Mouse (Mus musculus) heart, embryonic 11.5 days (tissue): ENCODE data around the gene Vps26a. TPM values are rescaled to one million over a fixed set of nuclear protein-coding genes. Genes with fewer than 3 reads are reported as not detected.

Experiments
- ATAC-seq: fragments of 200-750 bp; cut with Nextera tagmentation; replicated peaks from 2 replicates; pipeline ENCODE4 v1.8.0; 2017; ENCODE audit warnings: moderate library complexity; ENCODE audit not compliant: insufficient number of reproducible peaks, low FRiP score, low TSS enrichment
- H3K27ac ChIP-seq: fragments of 300-500 bp; sonication (generic); 2 replicates; pipeline ENCODE4 v1.5.1; 2014; ENCODE audit warnings: mild to moderate bottlenecking, low read depth, low read length
- H3K27me3 ChIP-seq: fragments of 300-500 bp; sonication (generic); 2 replicates; pipeline ENCODE4 v1.6.1; 2014; ENCODE audit warnings: mild to moderate bottlenecking, low read length, mixed read lengths; ENCODE audit not compliant: control insufficient read depth, insufficient read depth
- H3K36me3 ChIP-seq: fragments of 300-500 bp; sonication (generic); 2 replicates; pipeline ENCODE4 v1.6.1; 2014; ENCODE audit warnings: mild to moderate bottlenecking, low read length, moderate library complexity, mixed read lengths; ENCODE audit not compliant: control insufficient read depth, insufficient read depth
- H3K4me1 ChIP-seq: fragments of 300-500 bp; sonication (generic); 2 replicates; pipeline ENCODE4 v1.6.1; 2014; ENCODE audit warnings: low read length; ENCODE audit not compliant: control insufficient read depth, insufficient read depth
- H3K4me2 ChIP-seq: fragments of 300-500 bp; sonication (generic); 2 replicates; pipeline ENCODE4 v1.6.1; 2014; ENCODE audit warnings: mild to moderate bottlenecking, moderate library complexity
- H3K4me3 ChIP-seq: fragments of 300-500 bp; sonication (generic); 2 replicates; pipeline ENCODE4 v1.5.1; 2014; ENCODE audit warnings: low read depth, low read length
- H3K9ac ChIP-seq: fragments of 300-500 bp; sonication (generic); 2 replicates; pipeline ENCODE4 v1.6.1; 2014; ENCODE audit warnings: mild to moderate bottlenecking, low read depth, low read length, moderate library complexity
- H3K9me3 ChIP-seq: fragments of 300-500 bp; sonication (generic); replicated peaks from 2 replicates; pipeline ENCODE4 v1.6.1; 2016; ENCODE audit warnings: low read length; ENCODE audit not compliant: control insufficient read depth
- WGBS: fragments of 180-500 bp; shearing (Covaris S2); extraction: QIAGEN DNeasy Blood & Tissue Kit; methylation state at CpG from one replicate; pipeline ENCODE4 v1.1.7; 2014; ENCODE audit not compliant: insufficient replicate concordance; 5-methylcytosine and 5-hydroxymethylcytosine counted together
- polyA plus RNA-seq: library from polyadenylated mRNA; unstranded; fragments of >200 nt; fragmentation: Nextera tagmentation; extraction: Ambion mirVana; gene quantifications from 2 replicates; pipeline ENCODE4 v1.2.1, GENCODE M21; 2014

Gene Vps26a
- 72.8 and 84.5 TPM in 2 replicates for polyA plus RNA-seq

DNA sequence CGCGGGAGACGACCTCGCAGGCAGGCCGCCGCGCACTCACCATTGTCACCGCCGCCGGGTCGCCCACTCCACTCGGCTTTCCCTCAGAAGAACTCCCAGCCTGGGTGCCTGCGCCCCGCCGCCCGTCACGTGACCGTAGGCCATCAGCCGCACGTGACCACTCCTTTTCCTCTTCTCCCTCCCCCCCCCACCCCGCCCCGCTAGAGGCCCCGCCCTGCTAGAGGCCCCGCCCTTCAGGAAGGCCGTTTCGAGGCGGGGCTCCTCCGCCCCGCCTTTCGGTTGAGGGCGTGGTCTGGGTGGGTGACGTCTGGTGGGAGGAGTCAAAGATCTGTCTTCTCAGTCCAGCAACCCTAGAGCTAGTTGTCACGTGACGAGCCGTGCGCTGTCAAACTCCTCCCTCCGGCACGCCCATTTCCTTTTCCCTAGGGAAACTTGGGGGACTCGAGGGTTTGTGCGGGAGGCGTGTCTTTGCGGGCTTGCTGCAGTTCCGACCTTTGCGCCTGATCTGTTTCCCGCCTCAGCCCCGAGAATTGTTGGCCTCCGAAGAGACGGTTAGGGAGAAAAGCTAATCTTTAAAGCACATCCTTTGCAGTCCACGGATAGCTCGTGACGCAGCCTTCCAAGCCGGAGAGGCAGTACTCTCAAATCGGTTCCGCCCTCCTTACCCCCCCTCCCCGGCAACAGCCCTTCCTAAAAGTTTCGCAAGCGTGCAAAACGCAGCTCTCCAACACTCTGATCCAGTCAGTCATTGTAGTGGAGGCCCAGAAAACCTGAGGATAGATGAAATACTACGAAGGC is at the start of gene Vps26a:
Gene Vps26a (minus strand): TSS at position 188 of the 798 bp plus-strand sequence.
- H3K27me3 ChIP-seq = no peaks in the 10 kb centered on the region
- peak within 1 kb of the TSS; percentile 91 for H3K9ac ChIP-seq
- no peaks in the 10 kb centered on the region for H3K9me3 ChIP-seq
- peak within 1 kb of the TSS; percentile 92 for H3K4me3 ChIP-seq
- no peaks in the 10 kb centered on the region for H3K36me3 ChIP-seq
- 0 out of 2 replicates have a peak, but pooled peaks cover 6% of the 10 kb centered on the region for H3K4me1 ChIP-seq
- peak; percentile 88 for ATAC-seq
- H3K27ac ChIP-seq = peak within 1 kb of the TSS; percentile 79
- H3K4me2 ChIP-seq = peak within 1 kb of the TSS; percentile 79
- under 1% methylated on average over 50 of the region's 59 CpGs for WGBS

DNA sequence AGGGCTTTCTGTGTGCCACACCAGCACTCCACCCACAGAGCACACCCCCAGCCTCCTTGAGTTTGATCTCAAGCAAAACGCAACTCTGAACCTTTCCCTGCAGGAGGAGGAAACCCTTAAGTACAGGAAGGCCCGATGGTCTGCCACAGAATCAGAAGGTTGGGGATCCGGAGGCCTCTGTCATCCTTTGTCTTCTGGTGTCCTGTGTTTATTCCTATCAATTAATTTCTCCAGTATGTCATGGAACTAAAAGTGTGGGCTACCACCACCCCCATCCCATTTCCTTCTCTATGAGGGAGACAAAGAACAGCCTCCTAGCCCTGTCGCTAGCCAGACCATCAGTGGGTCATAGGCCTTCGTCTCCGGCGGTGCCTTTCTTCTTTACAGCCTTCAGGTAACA is 47.9 kb upstream of the Vps26a start:
- H3K27me3 ChIP-seq = peaks cover 2% of the 10 kb centered on the region; the same call in 1 of the 2 replicates
- 75% methylated on average over 7 of the region's 7 CpGs for WGBS
- no peaks in the 10 kb centered on the region for H3K4me1 ChIP-seq
- no peak overlapping the region for H3K4me3 ChIP-seq
- H3K27ac ChIP-seq = no peak overlapping the region
- no peak for ATAC-seq
- H3K4me2 ChIP-seq = no peak overlapping the region
- no peaks in the 10 kb centered on the region for H3K36me3 ChIP-seq
- H3K9me3 ChIP-seq = no peaks in the 10 kb centered on the region
- H3K9ac ChIP-seq = no peak overlapping the region

- 43% methylated on average over 2 of the region's 2 CpGs for WGBS
Measured at GRCm38 (mm10) chr10:62532832-62533231, 46.2 kb upstream of the Vps26a start.

DNA sequence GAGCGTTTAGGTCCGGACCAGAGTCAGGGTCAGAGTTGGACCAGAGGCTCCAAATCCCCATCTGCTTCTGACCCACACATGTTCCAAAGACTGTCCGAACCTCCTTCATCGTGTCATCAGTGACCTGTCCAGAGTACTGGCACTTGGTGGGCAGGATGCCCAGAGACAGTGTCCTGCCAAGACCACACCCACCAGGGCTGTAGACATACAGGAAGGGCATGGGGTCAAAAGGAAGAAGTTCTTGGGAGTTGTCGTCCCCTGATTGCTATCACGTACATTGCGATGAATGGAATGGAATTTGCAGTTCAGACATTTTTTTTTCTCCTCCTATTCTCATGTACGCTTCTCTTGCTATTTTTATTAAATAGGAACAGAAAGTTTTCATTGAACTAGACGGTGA is 43.6 kb upstream of the Vps26a start:
- ATAC-seq = no peak
- no peak overlapping the region for H3K4me3 ChIP-seq
- no peak overlapping the region for H3K27ac ChIP-seq
- 0 out of 2 replicates have a peak, but pooled peaks cover 2% of the 10 kb centered on the region for H3K27me3 ChIP-seq
- H3K9ac ChIP-seq = no peak overlapping the region
- H3K36me3 ChIP-seq = no peaks in the 10 kb centered on the region
- H3K9me3 ChIP-seq = no peaks in the 10 kb centered on the region
- H3K4me2 ChIP-seq = no peak overlapping the region
- H3K4me1 ChIP-seq = no peaks in the 10 kb centered on the region
- WGBS = 71% methylated on average over 9 of the region's 9 CpGs

More at GRCm38 (mm10) chr10:62532832-62533231, 46.2 kb upstream of the Vps26a start:
- H3K36me3 ChIP-seq = no peaks in the 10 kb centered on the region
- H3K4me2 ChIP-seq = no peak overlapping the region
- no peak overlapping the region for H3K9ac ChIP-seq
- no peaks in the 10 kb centered on the region for H3K4me1 ChIP-seq
- no peak for ATAC-seq
- H3K9me3 ChIP-seq = no peaks in the 10 kb centered on the region
- H3K4me3 ChIP-seq = no peak overlapping the region
- no peak overlapping the region for H3K27ac ChIP-seq
- H3K27me3 ChIP-seq = peaks cover 2% of the 10 kb centered on the region; the same call in 1 of the 2 replicates

- no peak for ATAC-seq
- H3K9ac ChIP-seq = no peak within 1 kb of the TSS
Measured at GRCm38 (mm10) chr10:62527351-62527750, 40.7 kb upstream of the Vps26a start, which contains the start of gene Srgn. Gene Srgn (minus strand): TSS chr10:62527451.

GRCm38 (mm10) chr10:62522346-62522950 is 35.8 kb upstream of the Vps26a start:
- WGBS = 69% methylated on average over 7 of the region's 7 CpGs
- Histone ChIP-seq H3K27ac (no peak overlapping the region), H3K4me3 (no peak overlapping the region), H3K36me3 (no peaks in the 10 kb centered on the region), H3K27me3 (0 out of 2 replicates have a peak, but pooled peaks cover 2% of the 10 kb centered on the region), H3K9ac (no peak overlapping the region), H3K9me3 (no peaks in the 10 kb centered on the region), H3K4me1 (0 out of 2 replicates have a peak, but pooled peaks cover 2% of the 10 kb centered on the region), H3K4me2 (no peak overlapping the region)
- ATAC-seq = no peak

More at GRCm38 (mm10) chr10:62527351-62527750, 40.7 kb upstream of the Vps26a start, which contains the start of gene Srgn:
- no peak within 1 kb of the TSS for H3K27ac ChIP-seq
- no peaks in the 10 kb centered on the region for H3K9me3 ChIP-seq
- no peaks in the 10 kb centered on the region for H3K36me3 ChIP-seq
- 0 out of 2 replicates have a peak, but pooled peaks cover 2% of the 10 kb centered on the region for H3K27me3 ChIP-seq
- no peaks in the 10 kb centered on the region for H3K4me1 ChIP-seq
- no peak within 1 kb of the TSS for H3K4me3 ChIP-seq
- 84% methylated on average over 14 of the region's 14 CpGs for WGBS
- H3K4me2 ChIP-seq = no peak within 1 kb of the TSS

GRCm38 (mm10) chr10:62521763-62522162 is 35.2 kb upstream of the Vps26a start:
- Histone ChIP-seq H3K36me3 (no peaks in the 10 kb centered on the region), H3K4me1 (0 out of 2 replicates have a peak, but pooled peaks cover 2% of the 10 kb centered on the region), H3K27ac (no peak overlapping the region), H3K27me3 (no peaks in the 10 kb centered on the region), H3K9ac (no peak overlapping the region), H3K4me3 (no peak overlapping the region), H3K9me3 (no peaks in the 10 kb centered on the region), H3K4me2 (no peak overlapping the region)
- 24% methylated on average over 4 of the region's 4 CpGs for WGBS
- ATAC-seq = no peak

- no peak overlapping the region for H3K4me3 ChIP-seq
- no peak overlapping the region for H3K4me2 ChIP-seq
- no peaks in the 10 kb centered on the region for H3K36me3 ChIP-seq
- H3K9me3 ChIP-seq = no peaks in the 10 kb centered on the region
- no peak overlapping the region for H3K9ac ChIP-seq
- 55% methylated on average over 2 of the region's 2 CpGs for WGBS
- no peaks in the 10 kb centered on the region for H3K27me3 ChIP-seq
- no peak overlapping the region for H3K27ac ChIP-seq
- no peak for ATAC-seq
- H3K4me1 ChIP-seq = 0 out of 2 replicates have a peak, but pooled peaks cover 2% of the 10 kb centered on the region
Measured at GRCm38 (mm10) chr10:62520911-62521310, 34.3 kb upstream of the Vps26a start.
